Mouse (Mus musculus) liver, postnatal 0 days (tissue): ENCODE measurements at regions not wholly inside any gene's neighbourhood (a gene's known extent, or its start where the extent isn't known, plus 50 kb on each side); places are given as distances from the start of the nearest gene placed in this dataset. TPM values are rescaled to one million over a fixed set of nuclear protein-coding genes. Genes with fewer than 3 reads are reported as not detected.

Experiments used
- ATAC-seq: fragments of 200-750 bp; cut with Nextera tagmentation; 2 replicates; pipeline ENCODE4 v1.8.0; 2017; ENCODE audit warnings: mild to moderate bottlenecking, moderate library complexity
- DNase-seq: peaks from one replicate; pipeline ENCODE4 v3.0.0-alpha.2; 2016
- H3K27ac ChIP-seq: fragments of 300-500 bp; sonication (generic); 2 replicates; pipeline ENCODE4 v1.5.1; 2014; ENCODE audit warnings: antibody characterized with exemption, moderate library complexity, mild to moderate bottlenecking, low read depth
- H3K27me3 ChIP-seq: fragments of 300-500 bp; sonication (generic); 2 replicates; pipeline ENCODE4 v1.6.1; 2014; ENCODE audit warnings: low read length, control low read depth, mixed read lengths; ENCODE audit not compliant: insufficient read depth
- H3K36me3 ChIP-seq: fragments of 300-500 bp; sonication (generic); replicated peaks from 2 replicates; pipeline ENCODE4 v1.6.1; 2014; ENCODE audit warnings: mild to moderate bottlenecking, control low read depth, low read length, moderate library complexity, mixed read lengths; ENCODE audit not compliant: insufficient read depth
- H3K4me1 ChIP-seq: fragments of 300-500 bp; sonication (generic); 2 replicates; pipeline ENCODE4 v1.6.1; 2014; ENCODE audit warnings: antibody characterized with exemption, mild to moderate bottlenecking, control low read depth; ENCODE audit not compliant: insufficient read depth
- H3K4me2 ChIP-seq: fragments of 300-500 bp; sonication (generic); 2 replicates; pipeline ENCODE4 v1.6.1; 2014; ENCODE audit warnings: low read depth, mild to moderate bottlenecking, low read length, moderate library complexity, mixed read lengths
- H3K4me3 ChIP-seq: fragments of 300-500 bp; sonication (generic); 2 replicates; pipeline ENCODE4 v1.5.1; 2014; ENCODE audit warnings: low read depth, low read length
- H3K9ac ChIP-seq: fragments of 300-500 bp; sonication (generic); replicated peaks from 2 replicates; pipeline ENCODE4 v1.6.1; 2014; ENCODE audit warnings: mild to moderate bottlenecking, moderate library complexity
- H3K9me3 ChIP-seq: fragments of 300-500 bp; sonication (generic); 2 replicates; pipeline ENCODE4 v1.6.1; 2016; ENCODE audit warnings: mild to moderate bottlenecking, control low read depth, low read length, mixed read lengths
- CTCF ChIP-seq: sonication (generic); IDR thresholded peaks from 2 replicates; pipeline ENCODE4 v1.5.1; 2016; ENCODE audit warnings: antibody characterized with exemption, low read depth
- EP300 ChIP-seq: IDR thresholded peaks from 2 replicates; pipeline ENCODE4 v1.6.1; 2016; ENCODE audit warnings: antibody characterized with exemption, low read depth, mild to moderate bottlenecking
- WGBS: fragments of 180-500 bp; shearing (Covaris S2); extraction: QIAGEN DNeasy Blood & Tissue Kit; methylation state at CpG from one replicate; pipeline ENCODE4 v1.1.7; 2014; ENCODE audit not compliant: insufficient replicate concordance; 5-methylcytosine and 5-hydroxymethylcytosine counted together
- microRNA-seq: library from miRNA; unstranded; fragments of <30 nt; microRNA quantifications from one replicate; pipeline ENCODE4, GENCODE M21; 2016

DNA sequence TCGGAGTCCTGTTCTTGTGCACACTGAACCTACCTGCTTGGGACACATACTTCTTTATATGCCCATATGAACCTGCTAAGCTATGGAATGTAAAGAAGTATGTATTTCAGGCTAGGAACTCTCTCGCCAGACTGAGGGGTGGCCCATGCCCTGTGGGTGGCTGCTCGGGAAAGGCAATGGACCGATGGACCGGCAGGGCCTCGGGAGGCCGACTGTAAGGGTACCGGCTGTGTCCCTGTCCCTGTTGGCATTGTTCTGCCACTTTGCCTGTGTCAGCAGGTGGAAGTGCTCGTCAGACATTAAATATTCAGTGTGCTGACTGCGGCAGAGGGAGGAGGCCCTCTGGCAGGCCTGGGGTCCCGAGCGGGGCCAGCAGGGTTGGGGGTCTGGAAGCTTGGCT lies 54.5 kb upstream of the Gata5 start:
- Histone ChIP-seq H3K36me3 (no peaks in the 10 kb centered on the region), H3K4me2 (no peak overlapping the region), H3K4me3 (no peak overlapping the region), H3K9me3 (no peaks in the 10 kb centered on the region), H3K27ac (no peak overlapping the region), H3K9ac (no peak overlapping the region), H3K4me1 (no peaks in the 10 kb centered on the region), H3K27me3 (peaks cover 54% of the 10 kb centered on the region)
- 68% methylated on average over 12 of the region's 12 CpGs for WGBS
- DNase-seq (no peak), ATAC-seq (no peak)
- no peak for TF ChIP-seq EP300
- TF ChIP-seq CTCF, result no peak

- no peak for TF ChIP-seq EP300
- TF ChIP-seq CTCF, result no peak
- Histone ChIP-seq H3K9ac (no peak overlapping the region), H3K4me3 (no peak overlapping the region), H3K27ac (no peak overlapping the region), H3K27me3 (peaks cover 55% of the 10 kb centered on the region), H3K36me3 (no peaks in the 10 kb centered on the region), H3K9me3 (no peaks in the 10 kb centered on the region), H3K4me2 (no peak overlapping the region), H3K4me1 (no peaks in the 10 kb centered on the region)
- 58% methylated on average over 5 of the region's 5 CpGs for WGBS
- DNase-seq (no peak), ATAC-seq (no peak)
Measured at GRCm38 (mm10) chr2:180388122-180388521, 53.6 kb upstream of the Gata5 start.

- no peak for DNase-seq
- Histone ChIP-seq H3K9ac (no peak overlapping the region), H3K4me3 (no peak overlapping the region), H3K4me2 (no peak overlapping the region), H3K27me3 (peaks cover 55% of the 10 kb centered on the region), H3K9me3 (no peaks in the 10 kb centered on the region), H3K27ac (no peak overlapping the region), H3K4me1 (no peaks in the 10 kb centered on the region), H3K36me3 (no peaks in the 10 kb centered on the region)
- no peak for TF ChIP-seq CTCF
- no peak for TF ChIP-seq EP300
- WGBS, result 48% methylated on average over 2 of the region's 2 CpGs
- ATAC-seq, result no peak
Measured at GRCm38 (mm10) chr2:180387305-180387704, 52.8 kb upstream of the Gata5 start.

- 2% methylated on average over 27 of the region's 35 CpGs for WGBS
- Histone ChIP-seq H3K4me2 (no peak overlapping the region), H3K36me3 (no peaks in the 10 kb centered on the region), H3K9me3 (no peaks in the 10 kb centered on the region), H3K4me1 (no peaks in the 10 kb centered on the region), H3K27me3 (peaks cover 55% of the 10 kb centered on the region), H3K27ac (no peak overlapping the region), H3K4me3 (no peak overlapping the region), H3K9ac (no peak overlapping the region)
- TF ChIP-seq CTCF, result no peak
- no peak for TF ChIP-seq EP300
- ATAC-seq, result no peak
- DNase-seq, result no peak
Measured at GRCm38 (mm10) chr2:180385967-180386688, 51.6 kb upstream of the Gata5 start.

- no peaks in the 10 kb centered on the region for H3K36me3 ChIP-seq
- no peak for TF ChIP-seq CTCF
- H3K27me3 ChIP-seq, result peaks cover 49% of the 10 kb centered on the region
- 5% methylated on average over 25 of the region's 26 CpGs for WGBS
- ATAC-seq (no peak), DNase-seq (no peak)
- no peak overlapping the region for H3K27ac ChIP-seq
- H3K4me1 ChIP-seq, result no peaks in the 10 kb centered on the region
- no peak overlapping the region for H3K4me3 ChIP-seq
- H3K4me2 ChIP-seq, result no peak overlapping the region
- no peak overlapping the region for H3K9ac ChIP-seq
- no peaks in the 10 kb centered on the region for H3K9me3 ChIP-seq
Measured at GRCm38 (mm10) chr2:180385231-180385895, 50.9 kb upstream of the Gata5 start.

Small RNA genes in the stretch of these regions (microRNA-seq; reads per million reads assigned to microRNA genes)
- gene Mir133a-2 (not detected), gene Mir1a-1 (not detected)
